Mouse (Mus musculus) neural tube, embryonic 14.5 days (tissue): ENCODE data around the gene Ets1. TPM values are rescaled to one million over a fixed set of nuclear protein-coding genes. Genes with fewer than 3 reads are reported as not detected.

Experiments
- ATAC-seq: fragments of 200-750 bp; cut with Nextera tagmentation; 2 replicates; pipeline ENCODE4 v1.8.0; 2017; ENCODE audit warnings: low read depth, mild to moderate bottlenecking, moderate TSS enrichment, moderate library complexity
- H3K27ac ChIP-seq: fragments of 300-500 bp; sonication (generic); 2 replicates; pipeline ENCODE4 v1.5.1; 2014; ENCODE audit warnings: low read depth, mild to moderate bottlenecking, control low read depth, low read length, moderate library complexity, mixed read lengths
- H3K27me3 ChIP-seq: fragments of 300-500 bp; sonication (generic); 2 replicates; pipeline ENCODE4 v1.6.1; 2014; ENCODE audit warnings: low read length; ENCODE audit not compliant: control insufficient read depth, insufficient read depth
- H3K36me3 ChIP-seq: fragments of 300-500 bp; sonication (generic); 2 replicates; pipeline ENCODE4 v1.6.1; 2014; ENCODE audit warnings: low read length, mixed read lengths; ENCODE audit not compliant: control insufficient read depth, insufficient read depth
- H3K4me1 ChIP-seq: fragments of 300-500 bp; sonication (generic); 2 replicates; pipeline ENCODE4 v1.6.1; 2014; ENCODE audit warnings: low read length; ENCODE audit not compliant: control insufficient read depth, insufficient read depth
- H3K4me2 ChIP-seq: fragments of 300-500 bp; sonication (generic); 2 replicates; pipeline ENCODE4 v1.6.1; 2014; ENCODE audit warnings: mild to moderate bottlenecking, low read depth, low read length, control low read depth
- H3K4me3 ChIP-seq: fragments of 300-500 bp; sonication (generic); 2 replicates; pipeline ENCODE4 v1.5.1; 2014; ENCODE audit warnings: low read depth, low read length, control low read depth, mixed read lengths
- H3K9ac ChIP-seq: fragments of 300-500 bp; sonication (generic); replicated peaks from 2 replicates; pipeline ENCODE4 v1.6.1; 2014; ENCODE audit warnings: low read depth, mild to moderate bottlenecking, control low read depth, low read length, mixed read lengths
- H3K9me3 ChIP-seq: fragments of 300-500 bp; sonication (generic); 2 replicates; pipeline ENCODE4 v1.6.1; 2016; ENCODE audit warnings: low read length; ENCODE audit not compliant: control insufficient read depth
- WGBS: fragments of 180-500 bp; shearing (Covaris S2); extraction: QIAGEN DNeasy Blood & Tissue Kit; methylation state at CpG from one replicate; pipeline ENCODE4 v1.1.7; 2014; 5-methylcytosine and 5-hydroxymethylcytosine counted together
- polyA plus RNA-seq: library from polyadenylated mRNA; unstranded; fragments of >200 nt; fragmentation: Nextera tagmentation; extraction: Ambion mirVana; gene quantifications from 2 replicates; pipeline ENCODE4 v1.2.1, GENCODE M21; 2014

Ets1 gene
- polyA plus RNA-seq, 1 experiment from 2014 or later: 11.6 TPM

GRCm38 (mm10) chr9:32744288-32744687 is 108.3 kb downstream of the Ets1 start:
- Histone ChIP-seq H3K36me3 (no peaks in the 10 kb centered on the region), H3K4me1 (no peaks in the 10 kb centered on the region), H3K27ac (no peak overlapping the region), H3K4me3 (no peak overlapping the region), H3K27me3 (no peaks in the 10 kb centered on the region), H3K4me2 (no peak overlapping the region), H3K9ac (no peak overlapping the region), H3K9me3 (no peaks in the 10 kb centered on the region)
- 75% methylated on average over 9 of the region's 9 CpGs for WGBS
- no peak for ATAC-seq

- 91% methylated on average over 12 of the region's 12 CpGs for WGBS
- no peak overlapping the region for H3K9ac ChIP-seq
- no peak overlapping the region for H3K4me3 ChIP-seq
- H3K27ac ChIP-seq: no peak overlapping the region
- no peaks in the 10 kb centered on the region for H3K9me3 ChIP-seq
- ATAC-seq: no peak
- H3K4me1 ChIP-seq: no peaks in the 10 kb centered on the region
- no peak overlapping the region for H3K4me2 ChIP-seq
- H3K27me3 ChIP-seq: no peaks in the 10 kb centered on the region
- no peaks in the 10 kb centered on the region for H3K36me3 ChIP-seq
These were observed 109.2 kb downstream of the Ets1 start for GRCm38 (mm10) chr9:32745079-32745763.

GRCm38 (mm10) chr9:32745998-32746397 is 110.0 kb downstream of the Ets1 start:
- H3K9me3 ChIP-seq: no peaks in the 10 kb centered on the region
- no peaks in the 10 kb centered on the region for H3K4me1 ChIP-seq
- H3K9ac ChIP-seq: no peak overlapping the region
- H3K27ac ChIP-seq: no peak overlapping the region
- no peaks in the 10 kb centered on the region for H3K27me3 ChIP-seq
- no peaks in the 10 kb centered on the region for H3K36me3 ChIP-seq
- ATAC-seq: no peak
- no peak overlapping the region for H3K4me3 ChIP-seq
- WGBS: 87% methylated on average over 8 of the region's 8 CpGs
- H3K4me2 ChIP-seq: no peak overlapping the region

- H3K27me3 ChIP-seq: no peaks in the 10 kb centered on the region
- no peaks in the 10 kb centered on the region for H3K4me1 ChIP-seq
- no peak overlapping the region for H3K9ac ChIP-seq
- no peak overlapping the region for H3K27ac ChIP-seq
- no peaks in the 10 kb centered on the region for H3K36me3 ChIP-seq
- no peaks in the 10 kb centered on the region for H3K9me3 ChIP-seq
- WGBS: 91% methylated on average over 6 of the region's 6 CpGs
- ATAC-seq: no peak
- no peak overlapping the region for H3K4me2 ChIP-seq
- H3K4me3 ChIP-seq: no peak overlapping the region
These were observed 110.6 kb downstream of the Ets1 start for GRCm38 (mm10) chr9:32746615-32747014.

- 88% methylated on average over 8 of the region's 8 CpGs for WGBS
- no peaks in the 10 kb centered on the region for H3K4me1 ChIP-seq
- no peak overlapping the region for H3K4me2 ChIP-seq
- H3K27me3 ChIP-seq: no peaks in the 10 kb centered on the region
- no peaks in the 10 kb centered on the region for H3K36me3 ChIP-seq
- H3K9ac ChIP-seq: no peak overlapping the region
- no peak overlapping the region for H3K4me3 ChIP-seq
- no peaks in the 10 kb centered on the region for H3K9me3 ChIP-seq
- H3K27ac ChIP-seq: no peak overlapping the region
- ATAC-seq: no peak
These were observed 111.6 kb downstream of the Ets1 start for GRCm38 (mm10) chr9:32747624-32748023.

- no peak for ATAC-seq
- H3K9ac ChIP-seq: no peak overlapping the region
- 94% methylated on average over 5 of the region's 5 CpGs for WGBS
These were observed 112.5 kb downstream of the Ets1 start for GRCm38 (mm10) chr9:32748552-32748951.

GRCm38 (mm10) chr9:32749721-32750480 is 113.9 kb downstream of the Ets1 start:
- no peak overlapping the region for H3K4me3 ChIP-seq
- H3K27ac ChIP-seq: no peak overlapping the region
- H3K27me3 ChIP-seq: no peaks in the 10 kb centered on the region
- no peaks in the 10 kb centered on the region for H3K36me3 ChIP-seq
- 90% methylated on average over 13 of the region's 13 CpGs for WGBS
- H3K4me2 ChIP-seq: no peak overlapping the region
- ATAC-seq: no peak
- H3K9ac ChIP-seq: no peak overlapping the region
- no peaks in the 10 kb centered on the region for H3K9me3 ChIP-seq
- H3K4me1 ChIP-seq: no peaks in the 10 kb centered on the region

More at GRCm38 (mm10) chr9:32748552-32748951, 112.5 kb downstream of the Ets1 start:
- H3K27me3 ChIP-seq: no peaks in the 10 kb centered on the region
- H3K9me3 ChIP-seq: no peaks in the 10 kb centered on the region
- H3K4me1 ChIP-seq: no peaks in the 10 kb centered on the region
- H3K36me3 ChIP-seq: no peaks in the 10 kb centered on the region
- H3K27ac ChIP-seq: no peak overlapping the region
- no peak overlapping the region for H3K4me3 ChIP-seq
- no peak overlapping the region for H3K4me2 ChIP-seq

GRCm38 (mm10) chr9:32752602-32753001 is 116.6 kb downstream of the Ets1 start:
- no peaks in the 10 kb centered on the region for H3K4me1 ChIP-seq
- H3K4me2 ChIP-seq: no peak overlapping the region
- no peaks in the 10 kb centered on the region for H3K36me3 ChIP-seq
- no peak for ATAC-seq
- WGBS: 89% methylated on average over 5 of the region's 5 CpGs
- no peak overlapping the region for H3K27ac ChIP-seq
- no peaks in the 10 kb centered on the region for H3K27me3 ChIP-seq
- H3K4me3 ChIP-seq: no peak overlapping the region
- H3K9ac ChIP-seq: no peak overlapping the region
- H3K9me3 ChIP-seq: no peaks in the 10 kb centered on the region

GRCm38 (mm10) chr9:32754311-32754710 is 118.3 kb downstream of the Ets1 start:
- no peak overlapping the region for H3K9ac ChIP-seq
- ATAC-seq: no peak
- WGBS: 87% methylated on average over 15 of the region's 15 CpGs

More at GRCm38 (mm10) chr9:32754311-32754710, 118.3 kb downstream of the Ets1 start:
- no peak overlapping the region for H3K4me3 ChIP-seq
- H3K9me3 ChIP-seq: no peaks in the 10 kb centered on the region
- no peak overlapping the region for H3K4me2 ChIP-seq
- H3K27ac ChIP-seq: no peak overlapping the region
- H3K36me3 ChIP-seq: no peaks in the 10 kb centered on the region
- no peaks in the 10 kb centered on the region for H3K4me1 ChIP-seq
- no peaks in the 10 kb centered on the region for H3K27me3 ChIP-seq
